Mouse (Mus musculus) testis, adult 2 months (tissue): Measurements from ENCODE around the gene Hemgn.

Source experiments
- CTCF ChIP-seq: fragments of 200-500 bp; IDR thresholded peaks from 2 replicates; pipeline ENCODE4 v1.5.1; 2012; ENCODE audit warnings: low read depth, mild to moderate bottlenecking, inconsistent platforms, low read length, moderate library complexity; ENCODE audit not compliant: control insufficient read depth, insufficient read depth, insufficient replicate concordance
- POLR2A ChIP-seq: fragments of 200-500 bp; IDR thresholded peaks from 2 replicates; pipeline ENCODE4 v1.6.1; 2012; ENCODE audit warnings: low read depth, mild to moderate bottlenecking, inconsistent platforms, low read length, moderate library complexity; ENCODE audit not compliant: control insufficient read depth

DNA sequence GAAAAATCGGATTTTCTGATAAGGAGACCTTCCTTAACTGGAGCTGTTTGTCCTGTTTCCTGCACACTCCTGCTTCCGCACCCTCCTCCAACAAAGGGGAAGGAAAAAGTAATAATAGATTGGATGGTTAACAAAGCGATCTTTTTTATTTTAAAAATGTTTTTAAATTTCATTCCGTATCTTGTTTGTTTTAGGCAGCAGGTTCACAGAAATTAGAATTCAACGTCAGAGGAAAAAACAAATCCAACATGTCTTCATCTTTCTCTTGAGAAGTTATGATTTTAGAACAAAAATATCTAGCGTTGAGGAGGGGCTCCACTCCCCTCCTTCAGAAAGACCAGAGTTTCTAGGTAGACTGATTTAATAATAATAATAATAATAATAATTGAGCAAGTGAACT, 67.1 kb downstream of the Hemgn start:
- TF ChIP-seq CTCF, result no peak
- no peak for TF ChIP-seq POLR2A
